Mouse (Mus musculus): Measurements from ENCODE around the gene Tbata.

Tbata gene

GRCm38 (mm10) chr10:61171654-61172053 is at the start of gene Tbata:
Gene Tbata, plus strand, starts transcription at chr10:61171954.
- no peak for DNase-seq (ENCODE audit: low spot score)

GRCm38 (mm10) chr10:61123276-61123913 is 48.4 kb upstream of the Tbata start:
- no peak for DNase-seq (ENCODE audit: low spot score)

GRCm38 (mm10) chr10:61124462-61124861 is 47.3 kb upstream of the Tbata start:
- DNase-seq (ENCODE audit: low spot score), result no peak

DNA sequence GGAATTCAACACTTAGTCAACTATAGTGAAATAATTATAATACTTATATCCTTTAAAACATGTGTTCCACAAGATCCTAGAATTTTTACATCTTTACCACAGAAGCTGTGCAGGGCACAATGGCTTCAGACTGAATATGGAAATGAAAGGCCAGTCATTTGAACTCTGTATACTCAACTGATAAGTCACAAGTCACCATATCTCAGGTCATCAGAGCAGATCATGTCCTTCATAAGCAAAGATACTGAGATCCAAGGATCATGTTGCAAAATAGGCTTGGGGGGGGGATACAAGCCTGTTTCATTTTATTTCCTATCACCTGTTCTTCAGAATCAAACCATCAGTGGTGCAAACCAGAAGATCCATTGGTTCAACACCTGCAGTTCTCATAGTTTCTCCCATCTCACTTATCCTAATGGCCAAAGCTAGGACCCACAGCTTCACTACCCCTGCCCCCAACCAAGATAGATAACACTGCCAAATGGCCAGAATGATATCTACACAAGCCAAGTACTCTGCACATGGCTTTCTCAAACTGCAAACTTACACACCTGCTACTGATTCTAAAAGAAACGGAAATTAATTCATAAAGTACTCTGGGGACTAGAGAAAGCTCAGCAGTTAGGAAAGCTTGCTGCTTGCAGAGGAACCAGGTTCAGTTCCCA is 42.9 kb upstream of the Tbata start:
- no peak for DNase-seq (ENCODE audit: low spot score)

GRCm38 (mm10) chr10:61130959-61131358 is 40.8 kb upstream of the Tbata start:
- DNase-seq (ENCODE audit: low spot score), result no peak

- DNase-seq (ENCODE audit: low spot score), result no peak
Measured at GRCm38 (mm10) chr10:61134041-61134440, 37.7 kb upstream of the Tbata start.

DNA sequence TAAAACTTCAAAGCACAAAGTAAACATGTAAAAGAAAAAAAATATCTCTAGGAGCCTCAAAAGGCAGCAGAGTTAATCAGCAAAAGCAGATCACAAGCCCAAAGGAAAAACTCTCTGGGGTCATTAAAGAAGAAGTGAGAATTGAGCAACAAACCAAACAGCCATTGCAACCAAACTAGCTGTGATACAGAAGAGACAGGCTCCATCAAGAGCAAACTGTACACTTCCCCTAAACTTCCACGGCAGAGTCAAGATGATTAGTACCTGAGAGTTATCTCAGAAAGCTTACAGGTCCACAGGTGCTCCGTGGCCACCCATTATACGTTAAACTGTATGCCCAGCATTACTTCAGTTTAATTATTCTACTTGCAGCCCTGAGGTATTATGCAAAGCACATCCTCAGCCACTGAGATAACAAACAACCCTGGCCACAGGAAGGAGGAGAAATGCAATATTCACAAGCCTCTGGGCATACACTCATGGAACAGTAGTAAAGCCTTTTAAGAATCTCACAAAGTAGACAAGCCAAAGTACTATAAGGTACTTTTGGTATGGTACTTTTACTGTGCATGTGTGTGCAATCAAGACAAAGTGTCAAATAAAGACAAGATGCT is 36.4 kb upstream of the Tbata start:
- DNase-seq (ENCODE audit: low spot score), result no peak

GRCm38 (mm10) chr10:61137567-61137966 is 34.2 kb upstream of the Tbata start:
- no peak for DNase-seq (ENCODE audit: low spot score)

DNA sequence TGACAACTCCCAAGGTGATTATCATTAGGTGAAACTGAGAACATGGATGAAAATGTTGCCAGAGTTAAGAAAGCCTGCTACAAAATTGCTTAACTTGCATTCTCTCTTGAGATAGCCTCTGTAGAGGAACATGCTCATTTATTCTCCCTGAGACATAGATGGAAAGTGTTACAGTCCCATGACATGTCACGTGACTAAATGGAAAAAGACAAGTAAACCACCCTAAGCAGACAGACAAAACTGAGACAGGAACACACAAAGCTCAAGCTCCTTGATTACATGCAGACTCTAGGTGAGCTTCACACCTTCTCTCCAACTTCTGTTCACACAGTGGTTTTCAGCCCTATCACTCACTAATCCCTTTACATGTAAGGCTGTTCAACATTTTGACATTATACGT is 28.4 kb upstream of the Tbata start:
- DNase-seq (ENCODE audit: low spot score), result no peak

DNA sequence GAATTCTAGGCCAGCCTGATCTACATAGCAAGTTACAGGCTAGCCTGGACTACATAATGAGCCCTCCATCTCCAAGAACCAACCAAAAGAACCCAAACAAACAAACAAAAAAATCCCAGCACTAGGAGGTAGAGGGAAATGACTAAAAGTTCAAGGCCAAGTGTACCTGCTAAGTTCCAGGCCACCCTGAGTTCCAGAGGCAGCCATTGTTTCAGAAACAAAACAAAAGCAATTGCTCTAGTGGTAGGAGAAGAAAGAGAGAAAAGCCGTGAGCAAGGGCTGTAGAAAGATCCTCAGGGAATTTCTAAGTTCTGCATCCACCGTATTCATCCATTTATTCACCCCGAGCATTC is 26.0 kb upstream of the Tbata start:
- no peak for DNase-seq (ENCODE audit: low spot score)

GRCm38 (mm10) chr10:61146119-61146806 is 25.5 kb upstream of the Tbata start:
- DNase-seq (ENCODE audit: low spot score), result peak; percentile 77

DNA sequence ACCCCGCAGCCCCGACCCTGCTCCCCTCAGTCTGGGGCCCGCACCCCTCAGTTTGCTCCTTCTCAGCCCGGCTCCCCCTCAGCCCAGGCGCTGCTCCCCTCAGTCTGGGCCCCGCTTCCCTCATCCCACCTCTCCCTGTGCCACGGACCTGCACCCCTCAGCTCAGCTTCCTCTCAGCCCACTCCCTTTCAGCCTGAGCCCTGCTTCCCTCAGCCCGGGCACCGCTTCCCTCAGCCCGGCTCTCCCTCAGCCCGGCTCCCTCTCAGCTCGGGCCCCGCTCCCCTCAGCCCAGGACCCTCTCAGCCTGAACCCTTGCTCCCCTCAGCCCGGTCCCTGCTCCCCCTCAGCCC is 25.0 kb upstream of the Tbata start:
- DNase-seq (ENCODE audit: low spot score), result peak; percentile 55

GRCm38 (mm10) chr10:61147157-61148040 is 24.4 kb upstream of the Tbata start, which contains the start of gene Sgpl1:
Gene Sgpl1, minus strand, starts transcription at chr10:61147703.
- peak; percentile 89 for DNase-seq (ENCODE audit: low spot score)

DNA sequence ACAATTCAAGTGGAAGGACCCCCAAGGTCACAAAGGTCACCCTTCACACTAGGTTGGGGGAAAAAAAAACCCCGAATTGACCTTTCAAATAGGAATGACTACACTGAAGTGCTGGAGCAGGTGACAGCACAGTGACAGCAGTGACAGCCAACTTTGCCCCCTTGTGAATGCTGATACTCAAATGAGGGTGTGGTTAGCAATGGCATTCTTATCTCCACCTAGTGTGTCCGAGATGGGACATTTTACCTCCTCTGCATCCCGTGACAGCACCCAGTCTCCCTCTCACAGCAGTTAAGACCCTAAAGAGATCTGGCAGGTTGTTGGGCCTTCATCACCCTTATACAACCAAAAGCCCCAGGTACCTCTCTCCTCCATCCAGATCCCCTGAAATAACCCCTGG is 22.3 kb upstream of the Tbata start:
- no peak for DNase-seq (ENCODE audit: low spot score)

DNA sequence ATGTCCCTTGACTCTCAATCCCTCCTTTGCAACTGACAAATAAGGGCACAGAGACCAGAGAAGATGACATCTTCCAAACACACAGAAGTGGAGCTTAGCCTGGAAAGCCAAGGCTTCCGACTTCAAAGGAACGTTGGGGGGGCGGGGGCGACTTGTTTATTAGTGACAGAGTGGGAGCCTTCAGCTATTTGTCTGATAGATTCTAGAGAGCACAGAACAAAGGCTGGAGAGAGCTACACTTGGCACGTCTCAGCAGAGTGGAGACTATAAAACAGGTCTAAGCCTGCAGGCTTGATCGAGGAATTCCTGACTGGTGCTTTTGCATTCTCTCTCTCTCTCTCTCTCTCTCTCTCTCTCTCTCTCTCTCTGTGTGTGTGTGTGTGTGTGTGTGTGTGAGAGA is 21.1 kb upstream of the Tbata start:
- no peak for DNase-seq (ENCODE audit: low spot score)

- no peak for DNase-seq (ENCODE audit: low spot score)
Measured at GRCm38 (mm10) chr10:61152131-61152530, 19.6 kb upstream of the Tbata start.

GRCm38 (mm10) chr10:61155611-61156010 is 16.1 kb upstream of the Tbata start:
- DNase-seq (ENCODE audit: low spot score), result no peak

GRCm38 (mm10) chr10:61156453-61156852 is 15.3 kb upstream of the Tbata start:
- no peak for DNase-seq (ENCODE audit: low spot score)

- DNase-seq (ENCODE audit: low spot score), result no peak
Measured at GRCm38 (mm10) chr10:61158594-61158993, 13.2 kb upstream of the Tbata start.

DNA sequence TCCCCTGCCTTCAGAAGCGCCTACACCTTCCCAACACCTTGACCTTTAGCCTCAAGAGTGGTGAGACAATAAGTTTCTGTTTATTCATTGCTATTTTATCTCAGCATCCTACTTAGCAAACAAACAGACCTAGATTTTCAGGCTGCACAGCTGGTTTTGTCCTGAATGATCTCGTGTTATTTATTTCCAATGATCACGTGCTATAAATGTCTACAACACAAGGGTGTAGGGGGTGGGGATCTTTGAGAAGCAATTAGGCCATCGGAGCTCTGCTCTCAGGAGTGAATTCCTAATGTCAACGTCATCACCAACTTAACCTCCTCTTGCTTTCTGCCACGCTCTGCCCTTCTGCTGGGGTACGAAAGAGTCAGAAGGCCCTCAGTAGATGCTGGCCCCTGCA is 11.7 kb upstream of the Tbata start:
- no peak for DNase-seq (ENCODE audit: low spot score)

GRCm38 (mm10) chr10:61160671-61161070 is 11.1 kb upstream of the Tbata start:
- DNase-seq (ENCODE audit: low spot score), result no peak

GRCm38 (mm10) chr10:61162366-61162765 is 9.4 kb upstream of the Tbata start:
- no peak for DNase-seq (ENCODE audit: low spot score)
